Mouse (Mus musculus) testis, adult 2 months (tissue): ENCODE data around the gene Coa4.

Experiments used
- CTCF ChIP-seq: fragments of 200-500 bp; IDR thresholded peaks from 2 replicates; pipeline ENCODE4 v1.5.1; 2012; ENCODE audit warnings: low read depth, mild to moderate bottlenecking, inconsistent platforms, low read length, moderate library complexity; ENCODE audit not compliant: control insufficient read depth, insufficient read depth, insufficient replicate concordance
- POLR2A ChIP-seq: fragments of 200-500 bp; IDR thresholded peaks from 2 replicates; pipeline ENCODE4 v1.6.1; 2012; ENCODE audit warnings: low read depth, mild to moderate bottlenecking, inconsistent platforms, low read length, moderate library complexity; ENCODE audit not compliant: control insufficient read depth

GRCm38 (mm10) chr7:100511602-100512001, 25.3 kb upstream of the Coa4 start:
- TF ChIP-seq CTCF (no peak), POLR2A (no peak)
